Mouse (Mus musculus): ENCODE measurements around the gene Wdr74.
"Not testable (repeated sequence)": the region's sequence is repeated elsewhere in the genome, so short reads cannot be mapped to it uniquely, and the experiment has no call there.

Wdr74 gene

GRCm38 (mm10) chr19:8716767-8717475, 18.7 kb upstream of the Wdr74 start:
- no peak for DNase-seq

- peak; percentile 48 to 67 for DNase-seq
These were observed 17.3 kb upstream of the Wdr74 start for GRCm38 (mm10) chr19:8718357-8718756.

GRCm38 (mm10) chr19:8719037-8719436, 16.6 kb upstream of the Wdr74 start:
- DNase-seq, result not testable (repeated sequence)

- DNase-seq, result no peak
These were observed 14.2 kb upstream of the Wdr74 start for GRCm38 (mm10) chr19:8721378-8721777.

- no peak for DNase-seq
These were observed 13.6 kb upstream of the Wdr74 start for GRCm38 (mm10) chr19:8722021-8722420.

- no peak for DNase-seq
These were observed 13.1 kb upstream of the Wdr74 start for GRCm38 (mm10) chr19:8722559-8722906.

- DNase-seq, result peak; percentile 98
These were observed 12.6 kb upstream of the Wdr74 start, which contains the start of gene Slc3a2 for GRCm38 (mm10) chr19:8722907-8723573. Slc3a2 (minus strand) TSS chr19:8723369.

- DNase-seq, result no peak
These were observed 11.9 kb upstream of the Wdr74 start for GRCm38 (mm10) chr19:8723574-8724346.

GRCm38 (mm10) chr19:8724392-8724791, 11.2 kb upstream of the Wdr74 start:
- DNase-seq, result no peak

- DNase-seq, result no peak
These were observed 10.5 kb upstream of the Wdr74 start for GRCm38 (mm10) chr19:8725081-8725613.

GRCm38 (mm10) chr19:8726609-8727390, 8.8 kb upstream of the Wdr74 start:
- DNase-seq, result no peak

- no peak for DNase-seq
These were observed 8.0 kb upstream of the Wdr74 start for GRCm38 (mm10) chr19:8727495-8728114.

- not testable (repeated sequence) for DNase-seq
These were observed 7.1 kb upstream of the Wdr74 start for GRCm38 (mm10) chr19:8728335-8729099.

- DNase-seq, result no peak
These were observed 1.3 kb upstream of the Wdr74 start for GRCm38 (mm10) chr19:8734334-8734733.

GRCm38 (mm10) chr19:8736160-8736467, 487 bp downstream of the Wdr74 start:
- no peak for DNase-seq

- DNase-seq, result no peak
These were observed 3.3 kb downstream of the Wdr74 start for GRCm38 (mm10) chr19:8738911-8739310.

GRCm38 (mm10) chr19:8739646-8740045, 4.0 kb downstream of the Wdr74 start:
- no peak for DNase-seq

GRCm38 (mm10) chr19:8740603-8741002, 5.0 kb downstream of the Wdr74 start, which contains the start of gene 1700092M07Rik:
1700092M07Rik (plus strand) TSS chr19:8740718.
- no peak for DNase-seq

- DNase-seq, result peak; percentile 97 to 98
These were observed 5.7 kb downstream of the Wdr74 start, which contains the start of gene Stx5a for GRCm38 (mm10) chr19:8741243-8741869. Stx5a (plus strand) TSS chr19:8741413.

- DNase-seq, result no peak
These were observed 6.5 kb downstream of the Wdr74 start for GRCm38 (mm10) chr19:8742176-8742575.

- no peak for DNase-seq
These were observed 9.8 kb downstream of the Wdr74 start for GRCm38 (mm10) chr19:8745382-8745781.

All from lung, adult 18-20 months (tissue).